Mouse (Mus musculus) urinary bladder, postnatal 36 days (tissue): Measurements from ENCODE around the gene Mrpl2.

ENCODE experiments used
- DNase-seq, 2 experiments: peaks; one replicate each; pipeline ENCODE4 v3.0.0; 2022; ENCODE audit warnings: low spot score in 2 of 2, mixed read lengths in 1 of 2

Mrpl2 gene

GRCm38 (mm10) chr17:46627409-46627808 is 18.6 kb upstream of the Mrpl2 start:
- no peak for DNase-seq

- no peak for DNase-seq
These were observed 17.6 kb upstream of the Mrpl2 start for GRCm38 (mm10) chr17:46628471-46628790.

- peak in 1 of 2 experiments; percentile 55 for DNase-seq
These were observed 17.0 kb upstream of the Mrpl2 start, which contains the start of gene Ptk7 for GRCm38 (mm10) chr17:46628791-46629684. TSS of gene Ptk7 (minus strand) at chr17:46629504.

- peak in 1 of 2 experiments; percentile 62 for DNase-seq
These were observed 16.2 kb upstream of the Mrpl2 start for GRCm38 (mm10) chr17:46629685-46630441.

- peak in 1 of 2 experiments; percentile 55 for DNase-seq
These were observed 9.1 kb upstream of the Mrpl2 start for GRCm38 (mm10) chr17:46636831-46637523.

GRCm38 (mm10) chr17:46639929-46640328 is 6.1 kb upstream of the Mrpl2 start:
- DNase-seq: no peak

GRCm38 (mm10) chr17:46642060-46642459 is 4.0 kb upstream of the Mrpl2 start:
- DNase-seq: no peak

GRCm38 (mm10) chr17:46644152-46644805 is 1.8 kb upstream of the Mrpl2 start:
- DNase-seq: no peak

GRCm38 (mm10) chr17:46644916-46645475 is 1.0 kb upstream of the Mrpl2 start:
- DNase-seq: peak; percentile 60 to 79

DNA sequence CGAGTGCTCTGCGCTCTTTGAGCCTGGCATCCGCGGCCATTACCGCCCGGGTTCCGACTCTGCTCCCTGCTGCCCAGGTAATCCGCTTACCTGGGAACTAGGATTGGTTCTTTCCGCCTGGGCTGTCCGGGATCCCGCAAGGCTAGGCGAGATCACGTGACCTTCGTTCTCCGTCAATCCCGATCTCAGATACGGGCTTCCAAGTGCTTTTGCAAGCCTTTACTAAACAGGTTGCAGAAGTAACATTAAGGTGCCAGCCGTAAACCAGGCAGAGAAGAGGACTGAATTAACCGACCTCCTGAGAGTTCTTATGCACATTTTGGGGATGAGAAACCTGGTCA is 263 bp downstream of the Mrpl2 start:
- no peak for DNase-seq

- no peak for DNase-seq
These were observed 1.2 kb downstream of the Mrpl2 start for GRCm38 (mm10) chr17:46647279-46647678.

GRCm38 (mm10) chr17:46648436-46648835 is 2.4 kb downstream of the Mrpl2 start:
- DNase-seq: no peak

- DNase-seq: no peak
These were observed 3.8 kb downstream of the Mrpl2 start for GRCm38 (mm10) chr17:46649811-46650210.

DNA sequence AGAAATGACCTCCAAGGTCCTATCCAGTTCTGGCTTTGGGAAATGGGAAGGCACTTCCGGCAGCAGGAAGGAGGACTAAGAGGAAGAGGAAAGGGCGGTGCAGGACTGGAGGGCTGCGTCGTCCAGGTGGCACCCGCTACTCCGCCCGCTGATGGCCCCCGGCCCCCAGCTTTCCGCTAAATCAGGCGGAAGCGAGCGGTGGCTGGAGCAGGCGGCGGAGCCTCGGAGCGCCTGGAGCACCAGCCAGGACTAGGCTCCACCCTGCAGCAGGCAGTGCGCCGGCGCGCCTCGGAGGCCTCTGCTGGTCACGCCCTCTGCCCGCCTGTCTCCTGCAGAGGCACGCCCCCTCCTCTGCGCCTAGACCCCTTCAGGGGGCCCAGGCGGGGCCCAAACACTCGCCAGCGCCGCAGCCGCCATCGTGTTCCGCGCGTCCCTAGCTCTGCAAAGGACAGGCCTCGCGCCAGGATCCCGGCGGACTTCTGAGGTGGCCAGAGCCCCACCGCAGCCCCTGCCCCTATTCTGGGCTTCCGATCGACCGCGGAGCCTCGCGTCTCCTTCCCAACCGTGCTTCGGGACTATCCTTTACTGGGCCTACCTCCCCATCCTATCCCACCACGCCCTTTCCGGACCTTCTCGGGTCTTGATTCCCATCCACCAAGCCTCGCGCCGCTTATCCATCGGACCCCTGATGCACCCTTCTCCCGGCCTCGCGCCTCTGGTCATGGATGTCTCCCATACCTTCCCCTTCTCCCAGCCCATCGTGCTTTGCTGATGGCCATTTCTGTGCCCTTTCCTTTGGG is 4.4 kb downstream of the Mrpl2 start, which contains the start of gene Cul7:
Cul7 (plus strand) TSS at position 106 of the 800 bp plus-strand sequence.
- DNase-seq: peak; percentile 81 to 91

DNA sequence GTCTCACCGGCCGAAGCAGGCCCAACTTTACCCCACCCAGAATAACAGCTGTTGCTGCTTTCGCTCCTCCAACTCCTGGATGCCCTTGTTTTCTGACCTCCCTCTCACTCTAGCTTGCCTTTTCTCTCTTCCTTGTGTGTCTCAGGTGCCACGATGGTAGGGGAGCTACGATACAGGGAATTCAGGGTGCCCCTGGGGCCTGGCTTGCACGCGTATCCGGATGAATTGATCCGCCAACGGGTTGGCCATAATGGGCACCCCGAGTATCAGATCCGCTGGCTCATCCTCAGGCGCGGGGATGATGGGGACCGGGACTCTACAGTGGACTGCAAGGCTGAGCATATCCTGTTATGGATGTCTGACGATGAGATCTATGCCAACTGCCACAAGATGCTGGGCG is 5.3 kb downstream of the Mrpl2 start:
- DNase-seq: no peak

DNA sequence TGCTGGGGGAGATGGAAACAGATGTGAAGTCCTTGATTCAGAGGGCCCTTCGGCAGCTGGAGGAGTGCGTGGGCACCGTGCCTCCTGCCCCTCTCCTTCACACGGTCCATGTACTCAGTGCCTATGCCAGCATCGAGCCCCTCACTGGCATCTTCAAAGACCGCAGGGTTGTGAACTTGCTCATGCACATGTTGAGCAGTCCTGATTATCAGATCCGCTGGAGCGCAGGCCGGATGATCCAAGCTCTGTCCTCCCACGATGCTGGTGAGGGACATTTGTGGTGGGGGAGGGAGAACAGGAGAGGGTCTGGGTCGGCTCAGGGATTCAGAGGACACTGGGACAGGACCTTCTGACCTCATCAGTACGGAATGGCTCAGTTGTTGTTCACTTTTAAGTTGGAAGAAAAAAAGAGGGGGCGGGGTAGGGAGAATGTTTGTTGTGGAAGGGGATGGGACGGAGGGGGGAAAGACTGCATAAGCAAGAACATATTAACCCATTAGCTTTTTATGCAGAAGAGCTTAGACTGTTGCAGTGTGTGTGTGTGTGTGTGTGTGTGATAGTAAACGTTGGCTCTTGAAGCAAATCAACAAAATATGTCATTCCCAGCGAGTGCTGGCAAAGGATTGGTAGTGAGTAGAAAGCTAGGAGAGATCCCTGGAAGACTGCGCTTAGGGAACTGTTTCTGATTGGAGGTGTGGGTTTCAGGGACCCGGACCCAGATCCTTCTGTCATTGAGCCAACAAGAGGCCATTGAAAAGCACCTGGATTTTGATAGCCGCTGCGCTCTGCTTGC is 5.9 kb downstream of the Mrpl2 start:
- no peak for DNase-seq

GRCm38 (mm10) chr17:46656054-46656453 is 10.0 kb downstream of the Mrpl2 start:
- no peak for DNase-seq

- DNase-seq: no peak
These were observed 15.3 kb downstream of the Mrpl2 start for GRCm38 (mm10) chr17:46661351-46661750.

GRCm38 (mm10) chr17:46661981-46662380 is 16.0 kb downstream of the Mrpl2 start:
- no peak for DNase-seq

GRCm38 (mm10) chr17:46662730-46663129 is 16.7 kb downstream of the Mrpl2 start:
- no peak for DNase-seq
